Mouse (Mus musculus): ENCODE measurements around the gene Fnbp1l.

GRCm38 (mm10) chr3:122647195-122647837 lies 27.8 kb upstream of the Fnbp1l start:
- TF ChIP-seq CTCF (IDR thresholded peaks at IDR 0.05; ENCODE audit: low read depth) (no peak), EP300 (IDR thresholded peaks at IDR 0.05; ENCODE audit: low read depth) (no peak)
